Mouse (Mus musculus) layer of hippocampus, adult 2 months (tissue): Measurements from ENCODE around the gene Klc2. TPM values are rescaled to one million over a fixed set of nuclear protein-coding genes. Genes with fewer than 3 reads are reported as not detected.
"Not testable (repeated sequence)": the region's sequence is repeated elsewhere in the genome, so short reads cannot be mapped to it uniquely, and the experiment has no call there.

Experiments
- DNase-seq, 2 experiments: peaks; one replicate each; pipeline ENCODE4 v3.0.0; 2022; ENCODE audit warnings: low spot score in 2 of 2
- H3K27ac ChIP-seq: fragments of 200-600 bp; 2 replicates; pipeline ENCODE4 v1.8.1; 2022
- H3K4me3 ChIP-seq: fragments of 200-600 bp; 2 replicates; pipeline ENCODE4 v1.8.1; 2022; ENCODE audit warnings: mild to moderate bottlenecking
- CTCF ChIP-seq: fragments of 200-600 bp; conservative IDR thresholded peaks from 2 replicates; pipeline ENCODE4 v1.8.1; 2022; ENCODE audit warnings: antibody characterized with exemption, mild to moderate bottlenecking, moderate library complexity
- long read RNA-seq, 2 experiments: library from polyadenylated mRNA; stranded (forward); transcript quantifications; one replicate each; pipeline ENCODE4 v2.0.0; 2021; ENCODE audit warnings: borderline mapping rate in 2 of 2
- total RNA-seq, 2 experiments: library from RNA; stranded (reverse); gene quantifications; 2 replicates each; pipeline ENCODE4 v1.2.3; 2021

Klc2 gene
- 100 to 1,000 TPM; 223 to 231 TPM for total RNA-seq
- long read RNA-seq, experiment 1, transcript Klc2-204 (16 exons, 3,169 nt): major isoform, 39 of 96 reads
- long read RNA-seq, experiment 1, partial matches to known transcripts: 11 of 96 reads
- long read RNA-seq, experiment 1, other reads (novel, unspliced or antisense): 46 of 96 reads
- long read RNA-seq, experiment 2, transcript Klc2-204 (16 exons, 3,169 nt): major isoform, 53 of 139 reads
- long read RNA-seq, experiment 2, partial matches to known transcripts: 15 of 139 reads
- long read RNA-seq, experiment 2, other reads (novel, unspliced or antisense): 68 of 139 reads

- TF ChIP-seq CTCF: no peak
- no peak for DNase-seq
Observed at GRCm38 (mm10) chr19:5118384-5118698, at the start of gene Klc2. Gene Klc2 (minus strand): TSS chr19:5118560.

DNA sequence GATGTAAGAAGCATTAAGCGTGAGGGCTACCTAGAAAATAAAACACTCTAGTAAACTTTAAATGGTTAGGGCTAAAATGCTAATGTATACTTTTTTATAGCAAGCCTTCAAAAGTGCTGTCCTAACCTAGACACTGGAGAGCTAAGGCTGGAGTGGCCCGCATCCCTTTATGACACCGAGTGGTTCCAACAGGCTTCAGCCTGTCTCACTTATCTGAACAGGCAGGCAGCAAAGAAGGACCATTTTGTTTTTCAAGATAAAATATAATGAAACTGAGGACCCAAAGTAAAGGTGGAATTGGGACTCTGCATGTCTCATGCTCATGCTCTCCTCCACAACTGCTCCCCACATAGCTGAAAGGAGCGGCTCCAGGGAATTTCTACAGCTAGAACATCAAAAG is 49.1 kb upstream of the Klc2 start:
- no peak overlapping the region for H3K4me3 ChIP-seq
- DNase-seq: no peak
- no peak overlapping the region for H3K27ac ChIP-seq
- TF ChIP-seq CTCF: no peak

More at GRCm38 (mm10) chr19:5118384-5118698, at the start of gene Klc2:
- Histone ChIP-seq H3K4me3 (peak within 1 kb of the TSS; percentile 71), H3K27ac (peak within 1 kb of the TSS; percentile 95)

DNA sequence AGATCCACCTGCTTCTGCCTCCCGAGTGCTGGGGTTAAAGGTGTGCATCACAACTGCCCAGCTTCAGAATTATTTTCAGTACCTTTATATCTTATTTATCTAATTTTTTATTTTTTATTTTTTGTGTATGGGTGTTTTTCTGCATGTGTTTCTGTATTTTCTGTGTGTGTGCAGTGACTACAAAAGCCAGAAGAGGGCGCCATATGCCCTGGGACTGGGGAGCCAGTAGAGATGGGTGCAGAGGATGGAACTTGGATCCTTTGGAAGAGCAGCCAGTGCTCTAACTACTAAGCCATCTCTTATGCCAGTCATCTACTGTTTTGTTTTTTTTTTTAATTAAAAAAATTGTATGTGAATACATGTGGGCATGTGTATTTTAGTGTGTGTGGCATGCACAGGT is 46.0 kb upstream of the Klc2 start:
- TF ChIP-seq CTCF: peak; percentile 74
- Histone ChIP-seq H3K27ac (no peak overlapping the region), H3K4me3 (no peak overlapping the region)
- DNase-seq: no peak

- DNase-seq: no peak
- no peak overlapping the region for H3K4me3 ChIP-seq
- no peak overlapping the region for H3K27ac ChIP-seq
- no peak for TF ChIP-seq CTCF
Observed at GRCm38 (mm10) chr19:5161913-5162312, 43.6 kb upstream of the Klc2 start.

DNA sequence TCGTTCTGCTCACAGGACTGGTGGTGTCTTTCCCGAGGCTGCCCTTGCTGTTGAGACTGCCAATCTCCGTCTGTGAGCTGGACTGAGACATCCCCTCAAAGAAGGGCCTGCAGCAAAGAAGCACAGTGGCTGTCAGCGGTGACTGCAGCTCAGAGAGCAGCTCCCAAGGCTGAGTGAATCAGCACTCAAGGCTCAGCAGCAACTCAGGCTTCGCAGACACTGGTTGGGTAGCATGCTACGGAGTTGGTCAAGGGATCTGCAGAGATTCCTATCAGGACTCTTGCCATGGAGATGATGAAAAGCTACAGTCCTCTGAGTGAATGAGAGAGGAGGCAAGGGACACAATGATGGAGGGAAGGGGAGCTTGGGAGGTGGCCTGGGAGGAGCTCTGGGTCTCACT is 33.9 kb upstream of the Klc2 start:
- no peak for DNase-seq
- TF ChIP-seq CTCF: no peak
- Histone ChIP-seq H3K4me3 (no peak overlapping the region), H3K27ac (peak overlapping the region; percentile 86)

- TF ChIP-seq CTCF: no peak
- Histone ChIP-seq H3K27ac (peak overlapping the region; percentile 86), H3K4me3 (no peak overlapping the region)
- DNase-seq: no peak
Observed at GRCm38 (mm10) chr19:5151741-5152140, 33.4 kb upstream of the Klc2 start.

- peak overlapping the region; percentile 86 for H3K27ac ChIP-seq
- peak; percentile 91 for TF ChIP-seq CTCF
- no peak overlapping the region for H3K4me3 ChIP-seq
- peak; percentile 39 to 67 for DNase-seq
Observed at GRCm38 (mm10) chr19:5151331-5151730, 33.0 kb upstream of the Klc2 start.

GRCm38 (mm10) chr19:5150358-5150757 is 32.0 kb upstream of the Klc2 start:
- DNase-seq: peak; percentile 57 to 81
- Histone ChIP-seq H3K27ac (peak overlapping the region; percentile 86), H3K4me3 (peak overlapping the region; percentile 17; the same call in 1 of the 2 replicates)
- TF ChIP-seq CTCF: no peak

GRCm38 (mm10) chr19:5149041-5149440 is 30.7 kb upstream of the Klc2 start:
- DNase-seq, H3K27ac ChIP-seq, H3K4me3 ChIP-seq: not testable (repeated sequence)

DNA sequence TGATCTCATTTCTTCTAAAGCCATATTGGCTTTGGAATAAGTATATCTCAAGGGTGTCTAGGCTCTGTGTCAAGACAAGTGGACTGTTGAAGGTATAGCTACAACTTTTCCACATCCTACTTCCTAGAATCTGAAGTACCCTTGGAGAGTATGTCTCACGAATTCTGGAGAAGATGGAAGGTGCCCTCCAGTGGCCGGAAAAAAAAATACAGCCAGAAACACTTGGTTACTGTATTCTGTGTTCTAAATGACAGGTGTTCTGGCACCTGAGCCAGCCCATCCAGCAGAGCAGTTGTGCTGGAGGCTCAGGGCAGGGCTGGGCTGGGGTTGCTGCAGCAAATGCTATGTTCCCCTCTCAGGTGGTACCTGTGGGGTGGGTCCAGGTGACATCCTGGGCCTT is 21.3 kb upstream of the Klc2 start:
- peak overlapping the region; percentile 63 for H3K27ac ChIP-seq
- no peak overlapping the region for H3K4me3 ChIP-seq
- peak; percentile 88 for TF ChIP-seq CTCF
- DNase-seq: peak; percentile 39 to 69

DNA sequence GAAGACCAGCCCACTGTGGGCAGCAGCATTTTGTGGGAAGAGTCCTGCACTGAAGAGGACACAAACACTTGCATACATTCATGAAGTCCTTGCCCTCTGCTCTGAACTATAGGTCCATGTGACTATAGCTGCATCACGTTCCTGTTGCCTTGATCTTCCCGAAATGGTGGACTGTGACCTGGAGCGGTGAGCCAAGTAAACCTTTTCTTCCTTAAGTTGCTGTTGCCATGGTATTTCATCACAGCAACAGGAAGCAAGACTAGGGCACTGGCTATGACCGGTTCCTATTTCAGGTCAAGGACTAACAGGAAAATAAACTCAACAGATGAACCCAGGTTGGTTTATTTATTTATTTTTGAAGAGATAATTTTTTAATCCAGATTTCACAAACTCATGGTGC is 12.9 kb upstream of the Klc2 start:
- H3K4me3 ChIP-seq: no peak overlapping the region
- TF ChIP-seq CTCF: no peak
- H3K27ac ChIP-seq: no peak overlapping the region
- DNase-seq: no peak

DNA sequence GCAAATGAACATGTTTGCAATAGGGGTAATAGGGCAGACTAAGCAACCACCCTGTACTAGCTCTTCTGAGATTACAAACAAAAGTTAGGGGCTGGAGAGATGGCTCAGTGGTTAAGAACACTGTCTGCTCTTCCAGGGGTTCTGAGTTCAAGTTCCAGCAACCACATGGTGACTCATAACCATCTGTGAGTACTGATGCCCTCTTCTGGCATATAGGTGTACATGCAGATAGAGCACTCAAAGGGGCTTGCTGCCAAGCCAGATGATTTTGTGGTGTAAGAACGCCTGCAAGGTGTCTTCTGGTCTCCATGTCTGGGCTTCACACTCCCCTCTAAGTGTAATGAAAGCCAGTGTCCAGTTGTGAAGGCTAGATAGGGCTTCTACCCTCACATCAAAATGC is 11.4 kb upstream of the Klc2 start:
- Histone ChIP-seq H3K4me3 (no peak overlapping the region), H3K27ac (no peak overlapping the region)
- no peak for DNase-seq
- TF ChIP-seq CTCF: peak; percentile 76

DNA sequence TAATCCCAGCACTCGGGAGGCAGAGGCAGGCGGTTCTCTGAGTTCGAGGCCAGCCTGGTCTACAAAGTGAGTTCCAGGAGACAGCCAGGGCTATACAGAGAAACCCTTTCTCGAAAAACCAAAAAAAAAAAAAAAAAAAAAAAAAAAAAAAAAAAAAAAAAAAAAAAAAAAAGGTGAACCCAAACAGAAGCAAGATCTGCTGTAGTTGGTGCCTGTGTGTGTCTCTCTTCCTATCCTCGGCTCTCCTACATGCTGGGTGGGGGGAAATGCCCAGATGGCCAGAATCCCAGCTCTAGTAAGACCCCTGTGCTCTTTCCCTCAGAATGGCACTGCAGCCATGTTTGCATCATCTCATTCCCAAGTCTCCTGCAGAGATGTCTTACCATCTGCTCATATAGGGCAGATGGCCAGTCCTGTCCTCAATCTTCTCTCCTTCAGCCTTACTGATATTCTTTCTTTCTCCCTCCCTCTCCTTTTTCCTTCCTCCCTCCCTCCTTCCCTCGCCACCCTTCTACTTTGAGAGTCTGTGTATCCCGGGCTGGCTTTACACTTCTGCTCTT is 5.8 kb upstream of the Klc2 start:
- no peak for TF ChIP-seq CTCF
- DNase-seq: no peak
- Histone ChIP-seq H3K27ac (no peak overlapping the region), H3K4me3 (no peak overlapping the region)

- no peak for TF ChIP-seq CTCF
- H3K27ac ChIP-seq: no peak overlapping the region
- DNase-seq: no peak
- no peak overlapping the region for H3K4me3 ChIP-seq
Observed at GRCm38 (mm10) chr19:5123241-5123640, 4.9 kb upstream of the Klc2 start.
